Mouse (Mus musculus) ES-Bruce4 (cell line): ENCODE results near the gene Wwtr1.

ENCODE experiments used
- CTCF ChIP-seq: IDR thresholded peaks from one replicate; pipeline ENCODE4 v1.8.1; 2011; ENCODE audit warnings: low read depth, low read length
- POLR2A ChIP-seq: IDR thresholded peaks from one replicate; pipeline ENCODE4 v1.8.1; 2011; ENCODE audit warnings: low read length; ENCODE audit not compliant: insufficient read depth

DNA sequence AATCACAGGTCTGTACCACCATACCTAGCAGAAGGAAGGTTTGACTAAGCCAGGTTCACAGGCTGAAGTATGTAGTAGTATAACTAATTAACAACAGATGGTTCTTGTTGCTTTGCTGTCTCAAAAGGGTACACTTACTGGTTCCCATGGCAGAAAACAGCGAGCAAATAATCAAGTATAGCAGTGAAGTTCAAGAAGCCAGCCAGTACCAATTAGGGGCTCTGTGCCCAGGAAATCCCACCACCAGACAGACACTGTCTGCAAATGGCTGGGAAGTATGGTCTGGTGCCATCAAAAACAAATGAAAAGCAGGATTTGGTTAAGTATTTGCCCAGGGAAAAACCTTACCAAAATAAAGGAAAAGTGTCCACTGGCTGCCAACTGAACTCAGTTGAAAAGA is 44.9 kb downstream of the Wwtr1 start:
- TF ChIP-seq CTCF (no peak), POLR2A (no peak)
